Mouse (Mus musculus): Measurements from ENCODE around the gene Mrtfb. TPM values are rescaled to one million over a fixed set of nuclear protein-coding genes. Genes with fewer than 3 reads are reported as not detected.

The Mrtfb gene
- polyA plus RNA-seq, 1 experiment from 2014 or later: 15.8 TPM

GRCm38 (mm10) chr16:13445461-13445860 lies 189.2 kb downstream of the Mrtfb start:
- H3K4me3 ChIP-seq: no peak overlapping the region
- WGBS: 66% methylated on average over 5 of the region's 5 CpGs
- H3K27me3 ChIP-seq (ENCODE audit: insufficient read depth, poor library complexity, severe bottlenecking): peaks cover 54% of the 10 kb centered on the region
- H3K4me1 ChIP-seq (replicated peaks): peaks cover 35% of the 10 kb centered on the region
- no peak overlapping the region for H3K27ac ChIP-seq
- no peaks in the 10 kb centered on the region for H3K36me3 ChIP-seq
- DNase-seq (ENCODE audit: low spot score): no peak
- no peaks in the 10 kb centered on the region for H3K9me3 ChIP-seq

- peaks cover 64% of the 10 kb centered on the region for H3K27me3 ChIP-seq (ENCODE audit: insufficient read depth, poor library complexity, severe bottlenecking)
- H3K36me3 ChIP-seq: no peaks in the 10 kb centered on the region
- no peaks in the 10 kb centered on the region for H3K9me3 ChIP-seq
- H3K4me3 ChIP-seq: peak overlapping the region; percentile 91
- peaks cover 41% of the 10 kb centered on the region for H3K4me1 ChIP-seq (replicated peaks)
- no peak for DNase-seq (ENCODE audit: low spot score)
- WGBS: 29% methylated on average over 15 of the region's 15 CpGs
- no peak overlapping the region for H3K27ac ChIP-seq
Observed at GRCm38 (mm10) chr16:13446488-13446887, 190.2 kb downstream of the Mrtfb start.

GRCm38 (mm10) chr16:13446971-13447283 lies 190.6 kb downstream of the Mrtfb start:
- DNase-seq (ENCODE audit: low spot score): peak; percentile 50
- no peak overlapping the region for H3K27ac ChIP-seq
- 2% methylated on average over 11 of the region's 11 CpGs for WGBS
- peaks cover 41% of the 10 kb centered on the region for H3K4me1 ChIP-seq (replicated peaks)
- H3K9me3 ChIP-seq: no peaks in the 10 kb centered on the region
- H3K36me3 ChIP-seq: no peaks in the 10 kb centered on the region
- H3K27me3 ChIP-seq (ENCODE audit: insufficient read depth, poor library complexity, severe bottlenecking): peaks cover 69% of the 10 kb centered on the region
- H3K4me3 ChIP-seq: peak overlapping the region; percentile 91

GRCm38 (mm10) chr16:13447284-13448050 lies 191.2 kb downstream of the Mrtfb start:
- peak overlapping the region; percentile 91 for H3K4me3 ChIP-seq
- H3K9me3 ChIP-seq: no peaks in the 10 kb centered on the region
- H3K27me3 ChIP-seq (ENCODE audit: insufficient read depth, poor library complexity, severe bottlenecking): peaks cover 74% of the 10 kb centered on the region
- peak; percentile 63 for DNase-seq (ENCODE audit: low spot score)
- under 1% methylated on average over 42 of the region's 43 CpGs for WGBS
- H3K36me3 ChIP-seq: no peaks in the 10 kb centered on the region
- H3K4me1 ChIP-seq (replicated peaks): peaks cover 41% of the 10 kb centered on the region
- H3K27ac ChIP-seq: peak overlapping the region; percentile 85

GRCm38 (mm10) chr16:13448051-13448705 lies 191.9 kb downstream of the Mrtfb start:
- Histone ChIP-seq H3K27me3 (ENCODE audit: insufficient read depth, poor library complexity, severe bottlenecking) (peaks cover 81% of the 10 kb centered on the region), H3K27ac (peak overlapping the region; percentile 85), H3K4me3 (peak overlapping the region; percentile 91), H3K4me1 (replicated peaks) (peaks cover 41% of the 10 kb centered on the region), H3K9me3 (no peaks in the 10 kb centered on the region), H3K36me3 (no peaks in the 10 kb centered on the region)
- WGBS: under 1% methylated on average over 52 of the region's 52 CpGs
- peak; percentile 47 for DNase-seq (ENCODE audit: low spot score)

GRCm38 (mm10) chr16:13448706-13449090 lies 192.4 kb downstream of the Mrtfb start:
- WGBS: 7% methylated on average over 8 of the region's 8 CpGs
- peaks cover 41% of the 10 kb centered on the region for H3K4me1 ChIP-seq (replicated peaks)
- peak overlapping the region; percentile 85; the same call in 1 of the 2 replicates for H3K27ac ChIP-seq
- no peaks in the 10 kb centered on the region for H3K36me3 ChIP-seq
- peak overlapping the region; percentile 91 for H3K4me3 ChIP-seq
- no peak for DNase-seq (ENCODE audit: low spot score)
- H3K27me3 ChIP-seq (ENCODE audit: insufficient read depth, poor library complexity, severe bottlenecking): peaks cover 85% of the 10 kb centered on the region
- no peaks in the 10 kb centered on the region for H3K9me3 ChIP-seq

DNA sequence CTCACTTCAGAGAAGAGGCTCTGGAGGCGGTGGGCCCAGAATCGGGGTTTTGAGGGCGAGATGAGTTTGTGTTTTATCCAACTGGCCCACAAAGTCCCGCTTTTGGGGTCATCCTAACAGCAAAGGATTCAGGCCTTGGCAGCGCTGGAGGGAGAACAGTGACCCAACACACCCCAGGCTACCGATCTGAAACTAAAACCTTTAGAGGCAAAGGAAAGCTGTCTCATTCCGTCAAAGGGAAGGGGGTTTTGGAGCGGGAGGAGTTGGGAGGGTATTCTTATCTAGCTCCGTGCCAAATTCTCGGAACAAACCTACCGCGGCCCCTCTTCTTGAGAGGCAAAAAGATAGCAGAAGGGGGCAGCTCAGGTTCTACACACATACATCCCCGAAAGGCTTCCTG lies 193.2 kb downstream of the Mrtfb start:
- Histone ChIP-seq H3K36me3 (no peaks in the 10 kb centered on the region), H3K27ac (no peak overlapping the region), H3K4me1 (replicated peaks) (peaks cover 48% of the 10 kb centered on the region), H3K27me3 (ENCODE audit: insufficient read depth, poor library complexity, severe bottlenecking) (peaks cover 85% of the 10 kb centered on the region), H3K4me3 (peak overlapping the region; percentile 21), H3K9me3 (no peaks in the 10 kb centered on the region)
- WGBS: 9% methylated on average over 13 of the region's 13 CpGs
- DNase-seq (ENCODE audit: low spot score): peak; percentile 25

- H3K27me3 ChIP-seq (ENCODE audit: insufficient read depth, poor library complexity, severe bottlenecking): peaks cover 78% of the 10 kb centered on the region
- 31% methylated on average over 7 of the region's 7 CpGs for WGBS
- no peak overlapping the region for H3K4me3 ChIP-seq
- no peak for DNase-seq (ENCODE audit: low spot score)
- no peaks in the 10 kb centered on the region for H3K36me3 ChIP-seq
- no peaks in the 10 kb centered on the region for H3K9me3 ChIP-seq
- peaks cover 48% of the 10 kb centered on the region for H3K4me1 ChIP-seq (replicated peaks)
- no peak overlapping the region for H3K27ac ChIP-seq
Observed at GRCm38 (mm10) chr16:13450831-13451230, 194.6 kb downstream of the Mrtfb start.

DNA sequence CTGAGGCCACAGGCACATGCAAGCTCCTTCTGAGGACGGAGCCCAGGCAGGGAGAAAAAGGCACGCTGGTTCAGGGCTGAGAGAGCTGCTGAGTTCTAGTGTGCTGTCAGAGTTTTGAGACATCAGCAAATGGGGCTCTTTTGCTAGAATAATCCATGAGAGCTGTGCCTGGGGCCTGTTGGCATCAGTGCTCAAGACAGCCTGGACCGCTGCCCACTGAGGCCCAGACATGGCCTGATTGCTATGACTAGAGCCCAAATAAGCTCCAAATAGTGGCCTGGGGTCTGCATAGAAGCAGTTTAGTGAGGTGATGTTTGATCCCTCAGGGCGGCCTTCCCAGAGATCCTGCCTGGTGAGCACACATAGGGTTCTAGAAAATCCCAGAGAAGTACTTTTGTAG lies 195.7 kb downstream of the Mrtfb start:
- 74% methylated on average over 4 of the region's 4 CpGs for WGBS
- Histone ChIP-seq H3K27ac (no peak overlapping the region), H3K4me3 (no peak overlapping the region), H3K36me3 (no peaks in the 10 kb centered on the region), H3K4me1 (replicated peaks) (peaks cover 41% of the 10 kb centered on the region), H3K27me3 (ENCODE audit: insufficient read depth, poor library complexity, severe bottlenecking) (peaks cover 66% of the 10 kb centered on the region), H3K9me3 (no peaks in the 10 kb centered on the region)
- no peak for DNase-seq (ENCODE audit: low spot score)

GRCm38 (mm10) chr16:13452661-13453060 lies 196.4 kb downstream of the Mrtfb start:
- 80% methylated on average over 7 of the region's 7 CpGs for WGBS
- Histone ChIP-seq H3K9me3 (no peaks in the 10 kb centered on the region), H3K27me3 (ENCODE audit: insufficient read depth, poor library complexity, severe bottlenecking) (peaks cover 60% of the 10 kb centered on the region), H3K27ac (no peak overlapping the region), H3K4me1 (replicated peaks) (peaks cover 34% of the 10 kb centered on the region), H3K4me3 (no peak overlapping the region), H3K36me3 (no peaks in the 10 kb centered on the region)
- DNase-seq (ENCODE audit: low spot score): no peak

DNA sequence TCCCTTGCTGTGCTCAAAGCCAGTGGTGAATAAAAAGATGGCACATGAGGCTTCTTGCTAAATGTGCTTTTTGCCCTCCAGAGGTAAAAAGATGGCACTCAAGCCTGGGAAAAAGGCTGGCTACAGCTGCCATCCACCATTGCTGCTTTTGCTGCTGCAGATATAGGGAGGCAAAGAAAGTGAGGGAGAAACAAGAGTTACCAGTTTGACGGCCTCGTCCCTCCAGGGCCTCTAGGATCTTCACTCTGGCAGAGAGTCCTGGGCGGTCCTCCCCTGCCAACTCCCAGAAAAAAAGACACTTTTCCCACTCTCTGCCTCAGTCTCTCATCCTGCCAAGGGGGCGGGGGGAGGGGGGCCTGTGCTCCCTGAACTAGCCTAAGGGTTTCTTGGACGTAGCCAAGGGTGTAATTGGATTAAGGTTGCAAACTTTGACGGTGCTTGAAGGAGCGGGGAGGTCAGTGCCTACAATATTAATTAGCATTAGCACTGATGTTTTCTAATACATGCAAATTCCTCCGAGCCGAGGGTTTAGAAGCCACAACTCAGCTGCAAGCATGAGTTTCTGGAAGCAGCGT lies 197.8 kb downstream of the Mrtfb start:
- Histone ChIP-seq H3K9me3 (no peaks in the 10 kb centered on the region), H3K36me3 (no peaks in the 10 kb centered on the region), H3K4me3 (no peak overlapping the region), H3K27me3 (ENCODE audit: insufficient read depth, poor library complexity, severe bottlenecking) (peaks cover 45% of the 10 kb centered on the region), H3K27ac (no peak overlapping the region), H3K4me1 (replicated peaks) (peaks cover 20% of the 10 kb centered on the region; the same call in 1 of the 2 replicates)
- 42% methylated on average over 10 of the region's 10 CpGs for WGBS
- DNase-seq (ENCODE audit: low spot score): no peak

GRCm38 (mm10) chr16:13455560-13455959 lies 199.3 kb downstream of the Mrtfb start:
- Histone ChIP-seq H3K4me3 (no peak overlapping the region), H3K4me1 (replicated peaks) (peaks cover 12% of the 10 kb centered on the region; the same call in 1 of the 2 replicates), H3K27ac (0 out of 2 replicates have a peak overlapping the region, but pooled peaks have one; percentile 9), H3K9me3 (no peaks in the 10 kb centered on the region), H3K27me3 (ENCODE audit: insufficient read depth, poor library complexity, severe bottlenecking) (peaks cover 31% of the 10 kb centered on the region), H3K36me3 (no peaks in the 10 kb centered on the region)
- no peak for DNase-seq (ENCODE audit: low spot score)

GRCm38 (mm10) chr16:13458556-13458955 lies 202.3 kb downstream of the Mrtfb start:
- Histone ChIP-seq H3K4me1 (replicated peaks) (peaks cover 7% of the 10 kb centered on the region; the same call in 1 of the 2 replicates), H3K27ac (no peak overlapping the region), H3K36me3 (no peaks in the 10 kb centered on the region), H3K9me3 (no peaks in the 10 kb centered on the region), H3K4me3 (no peak overlapping the region), H3K27me3 (ENCODE audit: insufficient read depth, poor library complexity, severe bottlenecking) (0 out of 2 replicates have a peak, but pooled peaks cover under 1% of the 10 kb centered on the region)
- no peak for DNase-seq (ENCODE audit: low spot score)
